Mouse (Mus musculus) thymus, postnatal 4 days (tissue): Measurements from ENCODE around the gene Cblb.
A peak's percentile ranks its signal among the peaks of the same experiment; 100 is the strongest.

ENCODE experiments used
- DNase-seq: peaks from one replicate; pipeline ENCODE4 v3.0.0; 2021

Cblb gene

DNA sequence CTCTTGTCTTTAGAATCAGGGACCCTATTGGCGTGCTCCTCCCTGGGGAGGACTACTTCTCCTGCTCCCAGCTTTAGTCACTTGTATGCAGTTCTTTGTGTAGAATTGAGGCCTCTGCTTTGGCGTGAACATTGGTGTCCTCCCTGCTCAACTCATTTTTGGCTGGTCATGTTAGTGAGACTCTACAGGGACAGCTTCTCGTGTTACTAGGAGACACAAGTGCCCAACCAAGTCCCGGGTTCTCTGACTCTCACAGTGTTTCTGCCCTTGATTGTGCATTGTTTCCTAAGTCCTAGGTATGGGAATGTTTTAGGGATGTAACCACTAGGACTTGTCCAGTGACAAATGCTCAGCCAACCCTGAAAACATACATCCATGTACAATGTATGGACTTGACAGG is 9.9 kb downstream of the Cblb start:
- no peak for DNase-seq

DNA sequence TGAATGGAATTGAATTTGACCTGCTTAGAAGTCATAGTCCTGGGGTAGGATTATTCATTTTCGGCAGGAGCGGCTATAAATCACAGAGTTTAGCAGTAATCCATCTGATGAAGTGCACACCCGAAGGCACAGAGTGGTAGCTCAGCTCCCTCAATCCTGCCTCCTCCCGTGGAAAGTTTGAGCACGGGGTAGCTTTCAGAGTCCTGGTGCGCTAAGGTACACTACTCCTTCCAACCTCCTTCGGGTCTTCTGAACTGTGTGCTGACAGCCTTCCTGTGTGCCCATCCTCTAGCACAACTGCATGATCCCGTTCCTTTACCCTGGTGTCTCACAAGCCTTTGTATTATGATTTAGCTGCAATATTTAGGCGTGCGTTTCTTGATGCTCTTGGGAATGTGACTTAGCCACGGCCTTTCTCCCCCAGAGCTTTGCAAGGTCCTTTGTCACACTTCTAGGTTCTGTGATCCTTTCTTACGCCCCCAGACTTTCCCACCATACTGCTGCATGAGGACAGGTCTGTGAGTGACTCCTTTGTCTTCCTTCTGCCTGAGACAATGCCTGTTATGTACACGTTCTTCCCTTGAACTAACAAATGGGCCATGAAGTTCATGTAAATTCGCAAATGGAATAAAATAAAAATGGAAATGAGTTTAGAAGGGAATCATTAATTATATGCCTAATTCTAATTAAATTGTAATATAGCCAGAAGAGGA is 11.8 kb downstream of the Cblb start:
- DNase-seq = no peak

DNA sequence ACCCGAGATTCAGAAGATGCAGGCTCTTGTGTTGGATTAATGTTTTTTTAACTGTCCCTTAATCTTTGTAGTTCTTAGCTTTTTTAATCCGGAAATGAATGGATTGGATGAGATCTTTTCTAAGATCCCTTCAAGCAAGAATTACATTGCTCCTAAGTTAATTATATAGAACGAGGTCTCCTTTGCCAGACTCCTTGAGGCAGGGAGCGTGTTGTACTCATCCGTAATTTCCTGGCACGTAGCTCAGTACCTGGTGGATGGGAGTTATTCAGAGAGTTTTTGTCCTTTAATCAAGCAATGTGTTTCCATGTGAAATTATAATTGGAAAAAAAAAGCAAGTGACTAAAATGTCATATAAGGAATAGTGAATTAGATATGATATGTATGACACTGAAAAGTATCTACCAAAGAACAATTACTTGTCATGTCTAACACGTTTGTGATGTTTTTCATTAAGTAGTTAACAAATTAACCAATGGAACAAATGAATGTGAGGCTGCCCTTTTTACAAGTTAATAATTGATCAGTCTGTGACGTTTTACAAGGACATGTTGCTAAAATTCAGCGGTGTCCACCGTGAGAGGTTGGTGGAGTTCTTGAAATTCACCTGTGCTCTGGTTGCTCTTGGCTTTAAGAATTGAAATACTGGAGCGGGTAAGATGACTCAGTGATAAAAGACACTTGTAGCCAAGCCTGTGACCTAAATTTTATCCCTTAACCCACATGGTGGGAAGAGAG is 12.5 kb downstream of the Cblb start:
- DNase-seq = no peak

DNA sequence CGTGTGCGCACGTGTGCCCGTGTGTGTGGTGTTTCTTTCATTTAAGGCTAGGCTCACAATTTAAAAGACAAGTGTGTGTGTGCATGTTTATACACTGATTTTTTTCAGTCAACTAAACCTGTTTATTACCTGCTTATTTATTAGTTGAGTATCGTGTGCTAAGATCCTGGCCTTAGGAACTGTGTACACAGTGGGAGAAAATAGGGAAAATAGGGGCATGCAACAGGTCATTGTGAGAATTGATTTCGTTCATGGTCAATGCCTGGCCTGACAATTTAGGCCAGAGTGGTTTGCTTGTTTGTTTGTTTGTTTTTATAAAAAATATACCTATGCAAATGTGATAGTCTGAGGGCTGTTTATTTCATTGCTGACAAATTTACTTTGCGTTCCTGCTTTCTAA is 13.5 kb downstream of the Cblb start:
- DNase-seq = no peak

DNA sequence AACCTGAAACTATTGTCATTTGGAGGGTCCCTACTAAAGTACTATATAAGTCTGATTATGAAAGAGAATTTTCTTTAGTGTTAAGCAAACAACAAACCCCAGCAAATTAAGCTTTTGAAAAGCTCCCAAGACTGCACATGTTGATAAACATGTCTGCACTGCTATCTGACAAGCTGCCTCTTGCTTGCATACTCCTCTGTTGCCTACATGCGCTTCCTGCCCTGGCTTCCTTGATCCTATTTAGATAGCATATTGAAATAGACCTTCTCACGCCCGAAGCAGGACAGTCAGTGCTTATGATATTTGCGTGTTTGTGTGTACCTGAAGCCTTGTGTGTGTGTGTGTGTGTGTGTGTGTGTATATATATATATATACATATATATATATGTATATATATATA is 14.0 kb downstream of the Cblb start:
- no peak for DNase-seq

DNA sequence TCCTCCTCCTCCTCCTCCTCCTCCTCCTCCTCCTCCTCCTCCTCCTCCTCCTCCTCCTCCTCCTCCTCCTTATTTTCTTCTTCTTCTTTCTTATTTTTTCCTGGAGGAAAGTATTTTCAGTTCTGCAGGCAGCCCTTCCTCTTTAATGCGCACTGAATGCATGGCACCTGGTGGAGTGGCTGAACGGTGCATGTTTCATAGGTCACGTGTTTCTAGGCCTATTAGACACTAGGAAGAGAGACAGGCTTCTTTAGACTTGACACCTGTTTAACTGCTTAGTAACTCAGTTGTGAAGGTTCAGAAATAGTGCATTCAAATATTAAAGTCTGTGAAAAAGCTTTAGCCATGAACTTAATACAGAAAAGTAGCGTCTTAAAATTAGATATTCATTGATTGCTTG is 15.4 kb downstream of the Cblb start:
- no peak for DNase-seq

DNA sequence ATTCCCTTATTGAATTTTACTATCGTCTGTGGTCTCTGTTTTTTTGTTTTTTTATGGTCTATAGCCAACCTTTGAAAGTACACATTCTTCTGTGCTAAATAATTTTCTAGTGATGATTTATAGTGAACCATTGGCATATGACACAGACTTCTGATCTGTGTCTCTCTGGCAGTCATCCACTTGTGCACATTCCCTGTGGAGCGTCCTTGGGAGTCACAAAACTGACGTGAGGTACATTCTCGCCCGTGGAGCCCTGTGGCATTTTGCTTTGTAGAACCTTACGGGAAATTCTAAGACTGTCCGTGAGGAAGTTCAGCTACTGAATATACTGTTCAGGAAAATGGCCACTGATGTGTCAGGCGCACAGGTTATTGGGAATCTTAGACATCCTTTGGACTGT is 20.1 kb downstream of the Cblb start:
- DNase-seq = no peak

DNA sequence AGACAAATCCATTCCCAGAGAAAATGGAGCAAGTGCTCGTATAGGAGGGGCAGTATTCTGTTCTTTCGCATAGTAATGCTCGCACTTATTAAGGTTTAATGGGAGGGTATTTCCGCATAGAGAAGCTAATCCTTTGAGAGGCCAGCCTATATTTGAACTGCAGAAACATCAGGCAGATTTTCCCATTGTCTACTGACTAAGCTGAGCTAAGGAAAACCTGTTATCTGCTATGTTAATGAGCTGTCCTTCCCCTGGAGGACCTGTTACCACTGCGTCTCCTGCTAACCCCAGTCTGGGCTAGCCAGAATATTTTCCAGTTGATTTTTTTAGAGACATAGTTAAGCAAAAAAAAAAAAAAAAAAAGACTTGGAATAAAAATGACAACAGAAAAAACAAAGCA is 21.7 kb downstream of the Cblb start:
- no peak for DNase-seq

DNA sequence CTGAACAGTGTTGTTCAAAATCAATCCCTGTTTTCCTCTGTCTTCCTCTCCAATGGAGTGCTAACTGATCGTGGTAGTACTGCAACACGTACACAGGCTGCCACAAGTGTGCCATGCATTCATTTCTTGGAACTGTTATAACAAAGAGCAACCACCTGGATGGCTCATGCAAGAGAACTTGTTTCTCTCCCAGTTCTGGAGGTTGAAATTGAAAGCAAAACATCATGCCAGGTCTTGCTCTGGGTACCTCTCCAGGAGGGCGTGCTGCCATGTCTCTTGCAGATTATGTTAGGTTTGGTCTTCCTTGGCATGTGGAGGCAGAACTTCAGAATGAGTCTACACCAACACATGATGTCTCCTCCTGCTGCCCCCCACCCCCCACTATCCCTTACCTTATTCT is 24.2 kb downstream of the Cblb start:
- no peak for DNase-seq

DNA sequence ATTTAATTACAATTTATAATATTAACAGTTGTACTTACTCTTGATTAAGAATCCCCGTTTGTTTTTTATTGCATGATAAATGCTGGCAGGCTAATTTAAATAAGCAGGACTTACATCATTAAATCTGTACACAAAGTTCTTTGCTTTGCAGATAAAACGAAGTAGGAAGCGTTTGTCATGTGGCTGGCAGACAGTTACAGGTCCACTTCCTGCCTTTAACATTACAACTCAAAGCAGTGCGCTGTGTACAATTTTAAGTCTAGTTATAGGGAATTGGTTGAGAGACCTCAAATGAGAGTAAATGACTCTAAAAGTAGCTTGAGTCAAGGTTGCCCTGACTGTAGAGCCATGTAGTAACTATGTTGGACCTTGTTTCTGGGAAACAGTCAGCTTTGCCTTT is 25.1 kb downstream of the Cblb start:
- DNase-seq = no peak

DNA sequence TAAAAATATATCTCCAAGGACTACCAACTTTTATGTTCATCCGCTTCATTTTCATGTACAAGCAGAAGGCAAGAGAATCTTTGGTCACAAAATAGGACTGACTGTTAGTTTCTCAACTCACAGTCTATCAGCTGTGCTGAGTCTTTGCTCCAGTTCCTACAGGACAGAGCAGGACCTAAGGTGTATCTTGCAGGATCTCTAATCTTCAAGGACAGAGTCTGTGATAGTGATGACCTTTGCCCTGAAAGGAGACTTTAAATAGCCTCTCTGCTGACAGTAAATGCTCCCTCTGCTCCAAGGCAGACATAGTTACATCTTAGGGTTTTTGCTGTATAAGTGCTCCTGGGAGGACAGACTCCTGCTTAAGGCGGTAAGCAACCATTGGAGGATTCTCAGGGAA is 26.3 kb downstream of the Cblb start:
- no peak for DNase-seq

DNA sequence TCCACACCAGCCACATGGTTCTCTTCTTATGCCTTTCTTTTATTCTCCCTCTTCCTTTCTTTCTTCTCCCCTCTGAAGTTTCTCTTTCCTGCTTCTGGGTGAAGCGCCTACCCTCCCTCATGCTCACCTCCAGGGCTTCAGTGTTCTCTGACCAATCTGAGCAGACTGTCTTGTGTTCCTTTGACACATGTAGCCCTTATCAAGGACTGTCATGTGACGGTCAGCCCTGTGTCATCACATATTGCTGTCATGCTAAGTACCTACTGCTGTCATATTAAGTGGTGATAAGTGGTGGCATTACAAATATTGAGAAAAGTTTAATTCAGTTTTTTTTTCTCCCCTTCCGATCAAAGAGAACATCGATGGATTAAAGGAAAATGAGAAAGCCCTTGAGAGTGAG is 28.5 kb downstream of the Cblb start:
- DNase-seq = no peak

DNA sequence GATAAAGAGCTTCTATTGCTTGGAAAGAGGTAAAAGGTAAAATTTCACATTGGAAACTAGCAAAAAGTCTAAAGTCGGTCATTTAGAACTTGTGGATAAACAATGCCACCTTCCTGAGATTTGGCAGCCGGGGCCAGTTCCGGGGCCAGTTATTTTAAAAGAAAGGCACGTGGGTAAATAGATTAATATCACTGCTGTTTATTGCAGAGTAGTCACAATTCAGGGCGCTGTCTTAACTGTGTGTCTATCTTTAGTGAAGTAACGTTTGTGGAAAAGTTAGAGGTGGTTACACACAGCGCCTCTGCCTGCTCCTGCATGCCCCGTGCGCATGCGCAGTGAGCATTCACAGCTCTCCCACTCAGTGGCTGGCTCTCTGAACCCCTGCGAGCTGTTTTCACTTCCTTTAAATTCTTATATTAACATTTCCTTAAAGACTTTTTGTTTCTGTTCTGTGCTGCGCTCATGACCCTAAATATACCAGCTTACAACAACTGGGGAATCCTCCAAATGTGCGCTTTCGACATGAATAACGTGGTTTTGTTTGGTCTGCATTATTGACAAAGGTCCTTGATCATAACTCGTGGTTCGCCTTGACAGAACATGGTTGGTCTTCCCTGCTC is 29.2 kb downstream of the Cblb start:
- DNase-seq = peak; percentile 88

DNA sequence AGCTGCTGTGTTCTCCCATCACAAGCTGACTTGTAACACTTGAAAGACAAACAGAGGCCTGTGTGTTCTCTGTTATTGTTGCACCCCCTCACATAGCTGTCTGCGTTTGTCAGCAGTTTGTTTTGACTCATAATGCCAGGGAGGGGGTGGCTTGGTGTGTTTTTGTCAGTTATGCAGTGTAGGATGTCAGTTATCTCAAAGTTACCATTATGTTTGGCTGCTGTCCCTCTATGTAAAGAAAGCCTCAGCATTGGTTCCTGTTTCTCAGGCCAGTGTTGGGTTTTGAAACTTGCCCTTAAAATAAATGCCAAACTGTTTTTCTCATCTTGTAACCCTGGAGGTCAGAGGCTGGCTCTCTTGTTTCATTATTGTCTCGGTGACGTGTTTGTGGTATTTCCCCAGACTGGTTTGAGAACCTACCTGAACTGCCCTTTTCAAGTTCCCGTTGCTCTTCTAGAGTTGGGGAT is 30.0 kb downstream of the Cblb start:
- peak; percentile 23 for DNase-seq

DNA sequence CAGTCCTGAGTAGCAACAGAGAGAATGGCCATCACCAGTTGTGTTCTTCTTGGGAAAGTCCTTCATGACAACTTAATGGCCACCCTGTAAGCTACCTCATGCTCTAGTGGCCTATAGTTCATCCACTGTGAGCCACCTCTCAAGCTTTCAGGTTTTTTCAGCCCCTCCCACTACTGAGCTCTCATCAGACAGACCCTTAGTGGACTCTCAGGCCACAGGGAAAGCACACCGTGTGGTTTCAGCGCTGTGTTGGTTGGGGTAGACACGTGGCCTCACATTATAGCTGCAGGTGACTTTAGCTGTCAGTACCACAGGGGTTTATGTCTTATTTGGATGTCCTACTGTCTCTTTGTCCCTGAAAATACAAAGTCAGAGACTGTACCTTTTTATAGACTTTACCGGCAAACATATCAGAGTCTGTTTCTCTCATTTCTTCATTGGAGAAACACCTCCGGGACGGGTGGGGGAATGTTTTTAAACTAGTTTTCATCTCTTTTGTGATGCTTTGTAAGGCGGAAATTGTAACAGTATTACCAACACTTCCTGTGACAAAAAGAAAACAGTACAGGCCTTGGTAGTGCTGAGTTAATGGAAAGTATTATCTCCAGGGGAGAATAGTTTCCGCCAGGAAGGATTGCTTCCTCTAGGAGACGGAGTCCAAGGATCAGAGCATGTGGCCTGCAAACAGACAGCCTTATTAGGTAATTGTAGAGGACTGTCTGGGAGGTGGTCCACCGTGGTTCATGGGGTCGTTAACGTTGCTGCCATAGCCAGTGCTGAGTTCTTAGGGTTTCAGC is 33.5 kb downstream of the Cblb start:
- DNase-seq = no peak

DNA sequence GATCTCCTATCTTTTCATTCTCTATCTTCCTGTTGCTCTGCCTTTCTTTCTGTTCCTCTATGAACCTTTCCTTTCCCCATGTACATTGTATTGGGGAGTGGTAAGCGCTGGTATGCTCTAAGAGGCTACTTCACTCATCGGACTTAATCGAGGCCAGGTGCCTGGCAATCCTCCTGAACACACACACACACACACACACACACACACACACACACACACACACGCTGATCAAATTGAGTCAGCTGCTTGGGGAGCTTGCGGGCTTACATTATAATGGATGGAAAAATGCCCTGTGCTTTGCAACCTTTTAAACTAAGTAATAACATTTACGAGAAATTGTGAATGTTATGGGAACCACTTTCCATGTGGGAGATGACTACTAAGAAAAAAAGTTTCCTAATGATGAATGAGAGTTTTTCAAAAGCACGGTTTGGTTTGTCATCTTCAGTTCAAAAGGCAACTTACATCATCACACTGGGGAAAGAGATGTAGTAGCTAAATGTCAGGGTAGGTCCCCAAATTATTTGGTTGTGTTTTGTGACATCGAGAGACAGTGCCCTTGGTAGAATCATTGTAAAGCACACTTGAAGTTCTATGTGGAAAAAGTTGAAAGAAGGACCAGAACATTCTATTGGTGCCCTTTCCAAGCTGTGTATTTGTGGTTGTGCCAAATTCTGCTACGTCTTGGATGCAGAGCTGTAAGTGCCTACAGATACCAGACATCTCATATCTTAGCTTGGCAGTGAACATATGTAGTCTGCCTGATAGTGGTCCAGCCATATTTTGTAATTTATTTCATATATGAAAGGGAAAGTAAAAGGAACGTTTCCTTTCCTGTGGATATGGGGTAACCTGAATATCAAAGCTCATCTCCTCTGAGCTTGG is 36.8 kb downstream of the Cblb start:
- no peak for DNase-seq

DNA sequence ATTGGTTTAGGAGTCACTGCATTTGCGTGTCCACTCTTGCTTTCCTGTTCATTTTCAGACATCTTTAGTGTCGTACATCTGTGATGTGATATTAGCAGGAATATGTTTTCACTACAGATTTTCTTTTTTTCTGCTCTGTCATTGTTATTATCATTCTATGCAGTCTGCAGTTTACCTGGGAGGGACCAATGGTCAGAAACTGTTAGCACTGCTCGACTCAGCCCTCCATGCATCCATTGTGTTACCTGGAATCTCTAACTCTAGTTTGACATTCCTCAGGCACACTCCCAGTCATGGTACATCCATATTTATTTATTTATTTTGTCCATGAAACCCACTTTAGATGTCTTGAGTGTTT is 37.5 kb downstream of the Cblb start:
- no peak for DNase-seq

DNA sequence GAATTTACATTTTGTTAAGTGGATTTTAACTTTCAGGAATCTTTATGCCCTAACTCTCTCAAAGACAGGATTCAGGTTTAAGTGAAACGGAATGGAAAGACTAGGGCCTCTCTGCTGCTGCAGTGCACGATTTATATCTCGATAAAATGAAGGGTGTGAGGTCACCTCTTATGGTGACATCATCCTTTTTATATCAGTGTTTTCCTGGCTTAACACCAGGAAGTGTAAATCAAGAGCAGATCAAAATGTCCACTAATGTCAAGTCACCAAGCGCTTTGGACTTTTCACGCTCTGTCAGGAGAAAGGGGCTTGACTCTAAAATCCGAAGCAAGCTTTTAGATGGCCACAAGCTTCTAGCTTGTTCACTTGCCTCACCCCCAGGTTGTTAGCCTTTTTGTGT is 38.6 kb downstream of the Cblb start:
- no peak for DNase-seq

DNA sequence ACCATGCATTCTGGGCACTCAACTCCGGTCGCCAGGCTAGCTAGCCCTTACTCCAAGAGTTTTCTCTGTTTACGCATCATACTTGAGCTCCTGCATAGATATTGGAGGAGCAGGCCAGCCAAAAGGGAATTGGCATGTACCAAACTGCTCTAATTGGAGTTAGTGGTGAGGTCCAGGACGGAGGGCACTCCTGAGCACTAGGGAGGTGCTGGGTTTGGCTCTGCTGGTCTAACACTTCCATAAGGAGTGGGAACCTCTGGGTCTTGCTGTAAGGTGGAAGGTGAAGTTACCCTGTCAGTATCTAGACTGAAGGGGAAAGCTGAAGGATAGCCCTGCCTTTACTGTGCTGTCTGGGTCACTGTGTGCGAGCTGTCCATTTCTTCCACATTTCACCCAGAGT is 39.1 kb downstream of the Cblb start:
- no peak for DNase-seq

DNA sequence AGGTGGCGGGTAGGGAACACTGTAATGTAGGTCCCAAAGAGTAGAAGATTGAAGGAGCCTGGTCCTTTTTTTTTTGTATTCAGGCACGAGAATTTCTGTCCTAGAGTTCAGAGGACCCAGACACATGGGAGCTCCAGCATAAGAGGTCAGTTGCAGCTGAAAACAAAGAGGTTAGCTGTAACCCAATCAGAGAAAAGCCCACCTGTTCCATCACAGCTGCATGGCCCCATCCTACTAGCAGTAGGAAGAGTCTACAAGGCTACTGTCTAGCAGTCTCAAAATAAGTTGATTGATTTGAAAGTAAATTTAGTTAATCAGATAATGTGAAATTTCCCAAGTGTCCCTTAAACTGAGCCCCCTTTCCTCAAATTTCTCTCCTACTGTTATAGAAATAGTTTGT is 40.3 kb downstream of the Cblb start:
- no peak for DNase-seq

DNA sequence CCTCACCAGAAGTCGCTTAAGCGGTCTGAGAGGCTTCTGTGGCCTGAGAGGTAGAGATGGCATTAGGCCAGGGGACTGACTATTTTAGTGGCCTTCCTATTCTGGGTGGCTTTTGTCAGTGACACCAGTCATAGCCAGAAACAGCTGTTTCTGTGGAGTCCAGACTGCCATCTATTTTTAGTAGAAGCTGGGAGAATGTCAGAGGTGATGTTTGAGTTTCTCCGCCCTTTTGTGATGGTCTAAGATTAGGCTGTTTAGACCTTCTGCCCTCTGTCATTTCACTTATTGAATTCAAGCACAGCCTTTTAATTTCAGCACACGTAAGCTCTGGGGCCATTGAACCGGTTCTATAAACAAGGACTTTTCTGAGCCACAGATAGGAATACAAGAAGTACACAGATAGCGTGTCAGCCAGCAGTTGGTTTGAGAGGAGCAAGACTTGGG is 40.8 kb downstream of the Cblb start:
- no peak for DNase-seq

DNA sequence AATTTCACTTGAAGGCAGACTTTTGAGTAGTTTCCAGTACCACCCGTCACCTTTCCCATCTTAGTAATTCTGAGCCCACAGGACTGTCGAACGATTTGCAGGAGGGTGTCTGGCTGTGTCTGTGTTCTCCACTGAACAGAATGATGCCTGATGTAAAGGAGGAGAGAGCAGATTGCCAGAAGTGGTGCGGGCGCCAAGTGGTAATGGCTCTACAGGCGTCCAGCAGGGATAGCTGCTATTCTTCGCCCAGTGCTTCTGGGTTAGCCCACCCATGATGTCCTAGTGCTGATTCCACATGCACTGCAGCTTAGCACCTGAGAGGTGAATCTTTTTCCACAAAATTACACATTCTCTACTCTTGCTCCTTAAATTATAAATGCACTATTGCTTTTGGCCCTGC is 45.6 kb downstream of the Cblb start:
- no peak for DNase-seq
